Mouse (Mus musculus): ENCODE measurements around the gene Nme8.

DNA sequence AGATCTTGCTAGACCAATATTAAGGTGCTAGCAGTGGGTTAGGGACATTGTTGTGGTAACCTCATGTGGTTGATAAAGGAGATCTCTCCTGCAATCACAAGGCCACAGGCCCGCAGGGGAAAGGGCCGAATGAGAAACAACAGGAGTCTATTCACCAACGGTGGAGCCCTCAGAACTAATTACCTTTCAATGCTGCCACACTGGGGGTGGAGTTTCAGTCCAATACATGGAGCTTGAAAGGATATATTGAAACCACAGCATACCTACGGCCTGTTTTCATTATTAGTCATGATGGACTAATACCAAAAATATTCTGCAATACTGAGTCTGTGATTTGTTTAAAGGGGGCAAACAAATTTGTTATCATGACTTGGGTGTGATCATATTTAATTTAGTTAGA lies 6.2 kb upstream of the Nme8 start:
- TF ChIP-seq GATA1 (IDR thresholded peaks at IDR 0.05; ENCODE audit: borderline replicate concordance, low read length): no peak
- TF ChIP-seq FLI1 (IDR thresholded peaks at IDR 0.05; ENCODE audit: low read length): no peak
